Mouse (Mus musculus): ENCODE data around the gene S100a10.
A peak's percentile ranks its signal among the peaks of the same experiment; 100 is the strongest.

Gene S100a10

GRCm38 (mm10) chr3:93547749-93548540 lies 6.9 kb upstream of the S100a10 start:
- DNase-seq: peak; percentile 61

- no peak for DNase-seq
Measured at GRCm38 (mm10) chr3:93548541-93549266, 6.2 kb upstream of the S100a10 start.

- no peak for DNase-seq
Measured at GRCm38 (mm10) chr3:93549986-93550385, 4.9 kb upstream of the S100a10 start.

- DNase-seq: no peak
Measured at GRCm38 (mm10) chr3:93551950-93552901, 2.7 kb upstream of the S100a10 start.

GRCm38 (mm10) chr3:93553311-93553710 lies 1.6 kb upstream of the S100a10 start:
- no peak for DNase-seq

- no peak for DNase-seq
Measured at GRCm38 (mm10) chr3:93553765-93554378, 1.0 kb upstream of the S100a10 start.

GRCm38 (mm10) chr3:93554379-93554980 lies 400 bp upstream of the S100a10 start:
- DNase-seq: no peak

GRCm38 (mm10) chr3:93555878-93556254 lies 986 bp downstream of the S100a10 start:
- peak; percentile 66 for DNase-seq

- no peak for DNase-seq
Measured at GRCm38 (mm10) chr3:93556599-93556998, 1.7 kb downstream of the S100a10 start.

- DNase-seq: no peak
Measured at GRCm38 (mm10) chr3:93557471-93557870, 2.6 kb downstream of the S100a10 start.

- DNase-seq: no peak
Measured at GRCm38 (mm10) chr3:93559961-93560360, 5.1 kb downstream of the S100a10 start.

GRCm38 (mm10) chr3:93562372-93562771 lies 7.5 kb downstream of the S100a10 start:
- no peak for DNase-seq

GRCm38 (mm10) chr3:93563216-93563615 lies 8.3 kb downstream of the S100a10 start:
- DNase-seq: no peak

GRCm38 (mm10) chr3:93566892-93567291 lies 12.0 kb downstream of the S100a10 start:
- no peak for DNase-seq

GRCm38 (mm10) chr3:93567721-93568120 lies 12.8 kb downstream of the S100a10 start:
- no peak for DNase-seq

GRCm38 (mm10) chr3:93568428-93569040 lies 13.7 kb downstream of the S100a10 start:
- DNase-seq: peak; percentile 87

- no peak for DNase-seq
Measured at GRCm38 (mm10) chr3:93569046-93569445, 14.2 kb downstream of the S100a10 start.

GRCm38 (mm10) chr3:93572058-93572791 lies 17.3 kb downstream of the S100a10 start:
- no peak for DNase-seq

GRCm38 (mm10) chr3:93579317-93580038 lies 24.6 kb downstream of the S100a10 start:
- DNase-seq: peak; percentile 82

GRCm38 (mm10) chr3:93580039-93580403 lies 25.1 kb downstream of the S100a10 start:
- no peak for DNase-seq
